Mouse (Mus musculus) forebrain, postnatal 0 days (tissue): ENCODE results near the gene Rpl11. TPM values are rescaled to one million over a fixed set of nuclear protein-coding genes. Genes with fewer than 3 reads are reported as not detected.

Source experiments
- ATAC-seq: fragments of 200-750 bp; cut with Nextera tagmentation; 2 replicates; pipeline ENCODE4 v1.8.0; 2017; ENCODE audit warnings: mild to moderate bottlenecking, moderate library complexity
- DNase-seq: peaks from one replicate; pipeline ENCODE4 v3.0.0-alpha.2; 2015
- H3K27ac ChIP-seq: fragments of 300-500 bp; sonication (generic); 2 replicates; pipeline ENCODE4 v1.5.1; 2014; ENCODE audit warnings: low read depth, mild to moderate bottlenecking, antibody characterized with exemption, low read length, moderate library complexity, mixed read lengths
- H3K27me3 ChIP-seq: fragments of 300-500 bp; sonication (generic); 2 replicates; pipeline ENCODE4 v1.6.1; 2014; ENCODE audit warnings: mild to moderate bottlenecking, low read length, mixed read lengths; ENCODE audit not compliant: insufficient read depth
- H3K36me3 ChIP-seq: fragments of 300-500 bp; sonication (generic); 2 replicates; pipeline ENCODE4 v1.6.1; 2014; ENCODE audit warnings: mild to moderate bottlenecking, moderate library complexity; ENCODE audit not compliant: insufficient read depth
- H3K4me1 ChIP-seq: fragments of 300-500 bp; sonication (generic); 2 replicates; pipeline ENCODE4 v1.6.1; 2014; ENCODE audit warnings: antibody characterized with exemption; ENCODE audit not compliant: insufficient read depth
- H3K4me2 ChIP-seq: fragments of 300-500 bp; sonication (generic); 2 replicates; pipeline ENCODE4 v1.6.1; 2014; ENCODE audit warnings: low read depth, mild to moderate bottlenecking, moderate library complexity
- H3K4me3 ChIP-seq: fragments of 300-500 bp; sonication (generic); 2 replicates; pipeline ENCODE4 v1.5.1; 2014; ENCODE audit warnings: low read depth, low read length, mixed read lengths
- H3K9ac ChIP-seq: fragments of 300-500 bp; sonication (generic); 2 replicates; pipeline ENCODE4 v1.6.1; 2014; ENCODE audit warnings: mild to moderate bottlenecking
- H3K9me3 ChIP-seq: fragments of 300-500 bp; sonication (generic); 2 replicates; pipeline ENCODE4 v1.6.1; 2016; ENCODE audit warnings: low read length
- CTCF ChIP-seq: sonication (generic); IDR thresholded peaks from 2 replicates; pipeline ENCODE4 v1.5.1; 2016; ENCODE audit warnings: antibody characterized with exemption, control low read depth, low read depth
- WGBS: fragments of 180-500 bp; shearing (Covaris S2); extraction: QIAGEN DNeasy Blood & Tissue Kit; methylation state at CpG from one replicate; pipeline ENCODE4 v1.1.7; 2014; 5-methylcytosine and 5-hydroxymethylcytosine counted together
- polyA plus RNA-seq: library from polyadenylated mRNA; unstranded; fragments of >200 nt; fragmentation: Nextera tagmentation; extraction: Ambion mirVana; gene quantifications from 2 replicates; pipeline ENCODE4 v1.2.1, GENCODE M21; 2015
- total RNA-seq: library from RNA; depleted of rRNA; stranded (reverse); fragments of >200 nt; gene quantifications from 2 replicates; pipeline ENCODE4 v1.2.3, GENCODE M21; 2014

The Rpl11 gene
- total and polyA plus RNA-seq, 2 experiments from 2014 or later, result 313 to 1,141 TPM

GRCm38 (mm10) chr4:135987714-135988113 lies 65.5 kb downstream of the Rpl11 start:
- TF ChIP-seq CTCF, result no peak
- H3K4me2 ChIP-seq, result peak overlapping the region; percentile 95
- H3K4me1 ChIP-seq, result peaks cover 12% of the 10 kb centered on the region; the same call in 1 of the 2 replicates
- H3K27me3 ChIP-seq, result no peaks in the 10 kb centered on the region
- peak overlapping the region; percentile 91 for H3K9ac ChIP-seq
- H3K4me3 ChIP-seq, result peak overlapping the region; percentile 86
- peaks cover under 1% of the 10 kb centered on the region; the same call in 1 of the 2 replicates for H3K36me3 ChIP-seq
- 66% methylated on average over 9 of the region's 9 CpGs for WGBS
- DNase-seq (no peak), ATAC-seq (no peak)
- peak overlapping the region; percentile 81; the same call in 1 of the 2 replicates for H3K27ac ChIP-seq
- H3K9me3 ChIP-seq, result no peaks in the 10 kb centered on the region

- whole genome bisulfite sequencing, result 3% methylated on average over 72 of the region's 81 CpGs
- TF ChIP-seq CTCF, result peak; percentile 51
- ATAC-seq (peak; percentile 95), DNase-seq (peak; percentile 97)
- H3K27ac ChIP-seq, result peak within 1 kb of the TSS; percentile 81
- H3K36me3 ChIP-seq, result peaks cover 6% of the 10 kb centered on the region; the same call in 1 of the 2 replicates
- H3K4me3 ChIP-seq, result peak within 1 kb of the TSS; percentile 86
- H3K9me3 ChIP-seq, result no peaks in the 10 kb centered on the region
- peaks cover 12% of the 10 kb centered on the region; the same call in 1 of the 2 replicates for H3K4me1 ChIP-seq
- H3K4me2 ChIP-seq, result peak within 1 kb of the TSS; percentile 95
- peak within 1 kb of the TSS; percentile 91 for H3K9ac ChIP-seq
- H3K27me3 ChIP-seq, result no peaks in the 10 kb centered on the region
Observed at GRCm38 (mm10) chr4:135986943-135987710, 66.1 kb downstream of the Rpl11 start, which contains the start of gene Pithd1. Pithd1 (minus strand) TSS chr4:135987264.

- Histone ChIP-seq H3K4me1 (peaks cover 12% of the 10 kb centered on the region; the same call in 1 of the 2 replicates), H3K4me3 (peak overlapping the region; percentile 86), H3K9me3 (no peaks in the 10 kb centered on the region), H3K9ac (peak overlapping the region; percentile 91), H3K4me2 (peak overlapping the region; percentile 95), H3K27ac (peak overlapping the region; percentile 81), H3K36me3 (peaks cover 8% of the 10 kb centered on the region; the same call in 1 of the 2 replicates), H3K27me3 (no peaks in the 10 kb centered on the region)
- WGBS, result 6% methylated on average over 23 of the region's 23 CpGs
- TF ChIP-seq CTCF, result no peak
- no peak for ATAC-seq
- DNase-seq, result peak; percentile 17
Observed at GRCm38 (mm10) chr4:135986301-135986942, 66.8 kb downstream of the Rpl11 start.

GRCm38 (mm10) chr4:135985769-135986168 lies 67.5 kb downstream of the Rpl11 start:
- peak overlapping the region; percentile 95 for H3K4me2 ChIP-seq
- peaks cover 8% of the 10 kb centered on the region; the same call in 1 of the 2 replicates for H3K36me3 ChIP-seq
- H3K9ac ChIP-seq, result 0 out of 2 replicates have a peak overlapping the region, but pooled peaks have one; percentile 91
- DNase-seq (no peak), ATAC-seq (no peak)
- peak overlapping the region; percentile 86 for H3K4me3 ChIP-seq
- peaks cover 12% of the 10 kb centered on the region; the same call in 1 of the 2 replicates for H3K4me1 ChIP-seq
- H3K27me3 ChIP-seq, result no peaks in the 10 kb centered on the region
- TF ChIP-seq CTCF, result no peak
- no peak overlapping the region for H3K27ac ChIP-seq
- no peaks in the 10 kb centered on the region for H3K9me3 ChIP-seq
- 91% methylated on average over 7 of the region's 7 CpGs for WGBS

- DNase-seq (no peak), ATAC-seq (no peak)
- no peak overlapping the region for H3K4me2 ChIP-seq
- WGBS, result 97% methylated on average over 5 of the region's 5 CpGs
- H3K9me3 ChIP-seq, result no peaks in the 10 kb centered on the region
- H3K9ac ChIP-seq, result no peak overlapping the region
- no peak overlapping the region for H3K4me3 ChIP-seq
- peaks cover 8% of the 10 kb centered on the region; the same call in 1 of the 2 replicates for H3K36me3 ChIP-seq
- peaks cover 12% of the 10 kb centered on the region; the same call in 1 of the 2 replicates for H3K4me1 ChIP-seq
- H3K27me3 ChIP-seq, result no peaks in the 10 kb centered on the region
- H3K27ac ChIP-seq, result no peak overlapping the region
- TF ChIP-seq CTCF, result no peak
Observed at GRCm38 (mm10) chr4:135985193-135985592, 68.0 kb downstream of the Rpl11 start.

- H3K27me3 ChIP-seq, result no peaks in the 10 kb centered on the region
- H3K4me3 ChIP-seq, result no peak overlapping the region
- no peak overlapping the region for H3K4me2 ChIP-seq
- H3K36me3 ChIP-seq, result peaks cover 8% of the 10 kb centered on the region; the same call in 1 of the 2 replicates
- TF ChIP-seq CTCF, result no peak
- no peaks in the 10 kb centered on the region for H3K9me3 ChIP-seq
- no peak overlapping the region for H3K27ac ChIP-seq
- no peak for DNase-seq
- no peak for ATAC-seq
- WGBS, result 89% methylated on average over 5 of the region's 5 CpGs
- H3K9ac ChIP-seq, result no peak overlapping the region
- H3K4me1 ChIP-seq, result peaks cover 12% of the 10 kb centered on the region; the same call in 1 of the 2 replicates
Observed at GRCm38 (mm10) chr4:135984556-135984955, 68.7 kb downstream of the Rpl11 start.
